Mouse (Mus musculus) lung, postnatal 10 days (tissue): Measurements from ENCODE around the gene Lrrc42.

Experiments
- DNase-seq: peaks from one replicate; pipeline ENCODE4 v3.0.0; 2021

Lrrc42 gene

GRCm38 (mm10) chr4:107253125-107254091 is at the start of gene Lrrc42, which contains the start of gene Hspb11:
Gene Lrrc42, minus strand, starts transcription at chr4:107253532.
Gene Hspb11, plus strand, starts transcription at chr4:107253593.
- peak; percentile 97 for DNase-seq

- no peak for DNase-seq
These were observed 49.5 kb upstream of the Lrrc42 start for GRCm38 (mm10) chr4:107302832-107303231.

DNA sequence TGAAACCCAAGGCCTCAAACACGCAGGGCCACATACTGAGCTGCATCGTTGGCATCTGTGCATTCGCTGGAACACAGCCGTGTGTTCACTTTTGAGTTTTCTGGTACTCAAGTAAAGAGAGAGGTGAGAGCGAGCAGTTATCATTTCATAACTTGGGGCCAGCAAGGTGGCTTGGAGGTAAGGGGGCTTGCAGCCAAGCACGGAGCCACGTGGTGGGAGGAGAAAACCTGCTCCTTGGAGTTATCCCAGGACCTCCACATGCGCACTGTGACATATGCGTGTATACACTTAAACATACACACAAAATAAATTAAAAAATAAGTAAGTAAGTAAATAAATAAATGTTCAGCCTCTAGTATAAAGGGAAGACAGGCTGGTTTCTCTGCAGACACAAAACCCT is 48.9 kb upstream of the Lrrc42 start:
- no peak for DNase-seq

- DNase-seq: no peak
These were observed 47.7 kb upstream of the Lrrc42 start for GRCm38 (mm10) chr4:107300902-107301555.

- no peak for DNase-seq
These were observed 47.0 kb upstream of the Lrrc42 start for GRCm38 (mm10) chr4:107300371-107300770.

DNA sequence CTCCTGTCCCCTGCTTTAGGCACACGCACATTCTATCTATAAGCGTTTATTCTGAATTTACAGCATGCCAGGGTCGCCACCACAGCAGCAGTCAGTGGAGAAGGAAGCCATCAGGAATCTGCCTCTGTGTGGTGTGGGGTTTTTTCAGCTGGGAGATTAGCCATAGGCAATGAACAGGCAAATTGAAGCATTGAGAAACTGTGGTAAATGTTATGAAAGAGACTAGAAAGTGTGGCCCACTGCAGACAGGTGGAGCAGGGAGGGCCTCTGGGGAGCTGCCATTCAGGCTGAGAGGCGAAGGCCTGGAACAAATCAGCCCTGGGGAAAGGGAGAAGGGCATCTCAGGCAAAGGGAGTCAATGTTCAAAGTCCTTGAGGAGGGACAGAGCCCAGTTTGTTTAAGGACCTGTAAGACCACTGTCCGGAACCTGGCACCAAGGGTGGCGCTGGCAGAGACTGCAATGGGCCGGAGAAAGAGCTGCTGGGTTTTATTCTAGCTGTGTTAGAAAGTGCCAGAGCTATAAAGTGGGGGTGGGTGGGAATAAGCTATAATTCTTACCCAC is 46.5 kb upstream of the Lrrc42 start:
- no peak for DNase-seq

GRCm38 (mm10) chr4:107298071-107298606 is 44.8 kb upstream of the Lrrc42 start:
- no peak for DNase-seq

- DNase-seq: peak; percentile 59
These were observed 38.9 kb upstream of the Lrrc42 start for GRCm38 (mm10) chr4:107292273-107292662.

- no peak for DNase-seq
These were observed 38.4 kb upstream of the Lrrc42 start for GRCm38 (mm10) chr4:107291611-107292272.

DNA sequence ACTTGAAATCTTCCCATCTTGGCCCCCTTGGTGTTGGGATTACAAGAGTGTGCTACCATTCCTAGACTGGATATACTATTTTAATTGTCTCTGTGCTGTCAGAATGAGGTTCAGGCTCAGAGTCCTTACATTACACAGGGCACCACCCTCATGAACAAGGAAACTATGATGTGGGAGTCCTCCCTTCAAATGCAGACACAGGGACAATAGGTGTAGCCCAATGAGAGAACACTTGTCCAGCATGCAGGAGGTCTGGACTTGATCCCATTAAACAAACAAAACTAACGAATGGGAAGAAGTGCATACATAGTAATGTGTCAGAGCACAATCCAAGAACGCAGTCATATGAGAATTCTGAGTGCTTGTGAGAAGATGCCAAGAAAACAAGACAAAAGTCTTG is 34.2 kb upstream of the Lrrc42 start:
- no peak for DNase-seq

DNA sequence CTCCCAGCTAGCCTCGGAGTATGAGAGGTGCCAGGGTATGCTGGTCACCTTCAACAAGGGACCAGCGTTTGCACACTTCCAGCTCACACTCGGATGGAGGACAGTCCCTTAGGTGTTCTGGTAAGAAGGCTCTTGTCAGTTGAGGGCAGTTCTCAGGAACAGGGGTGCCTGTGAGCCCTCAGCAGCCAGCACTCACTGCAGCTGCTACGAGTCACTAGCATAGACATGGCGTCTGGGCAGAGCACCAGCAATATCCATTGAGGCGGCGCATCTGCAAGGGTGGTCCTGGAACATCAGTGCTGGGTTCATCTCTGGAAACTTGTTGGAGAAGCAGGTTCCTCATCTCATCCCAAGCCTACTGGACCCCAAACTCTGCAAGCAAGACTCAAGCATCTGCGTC is 33.1 kb upstream of the Lrrc42 start:
- no peak for DNase-seq

DNA sequence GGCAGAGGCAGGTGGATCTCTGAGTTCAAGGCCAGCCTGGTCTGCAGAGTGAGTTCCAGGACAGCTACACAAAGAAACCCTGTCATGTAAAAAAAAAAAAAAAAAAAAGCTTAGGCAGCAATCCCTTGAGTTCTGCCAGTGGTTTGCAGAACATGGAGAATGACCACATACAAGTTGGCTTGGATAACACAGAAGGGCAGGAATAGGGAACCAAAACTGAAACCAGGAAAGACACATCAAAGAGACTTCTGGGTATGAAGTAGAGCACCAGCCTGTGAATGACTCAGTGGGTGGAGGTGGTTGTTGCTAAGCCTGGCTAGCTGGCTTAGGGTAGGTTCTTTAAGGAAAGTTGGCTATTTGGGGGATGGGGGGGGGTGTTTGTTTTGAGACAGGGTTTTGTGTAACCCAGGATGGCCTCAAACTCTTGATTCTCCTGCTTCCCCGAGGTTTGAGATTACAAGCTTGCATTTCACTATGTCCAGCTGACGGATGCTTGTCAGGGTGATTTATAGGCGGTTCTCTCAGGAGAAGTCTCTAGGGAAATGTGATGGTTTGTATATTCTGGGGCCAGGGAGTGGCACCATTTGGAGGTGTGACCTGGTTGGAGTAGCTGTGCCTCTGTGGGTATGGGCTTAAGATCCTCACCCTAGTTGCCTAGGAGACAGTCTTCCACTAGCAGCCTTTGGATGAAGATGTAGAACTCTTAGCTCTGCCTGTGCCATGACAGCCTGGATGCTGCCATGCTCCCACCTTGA is 32.3 kb upstream of the Lrrc42 start:
- DNase-seq: no peak

- no peak for DNase-seq
These were observed 27.6 kb upstream of the Lrrc42 start for GRCm38 (mm10) chr4:107280843-107281475.

DNA sequence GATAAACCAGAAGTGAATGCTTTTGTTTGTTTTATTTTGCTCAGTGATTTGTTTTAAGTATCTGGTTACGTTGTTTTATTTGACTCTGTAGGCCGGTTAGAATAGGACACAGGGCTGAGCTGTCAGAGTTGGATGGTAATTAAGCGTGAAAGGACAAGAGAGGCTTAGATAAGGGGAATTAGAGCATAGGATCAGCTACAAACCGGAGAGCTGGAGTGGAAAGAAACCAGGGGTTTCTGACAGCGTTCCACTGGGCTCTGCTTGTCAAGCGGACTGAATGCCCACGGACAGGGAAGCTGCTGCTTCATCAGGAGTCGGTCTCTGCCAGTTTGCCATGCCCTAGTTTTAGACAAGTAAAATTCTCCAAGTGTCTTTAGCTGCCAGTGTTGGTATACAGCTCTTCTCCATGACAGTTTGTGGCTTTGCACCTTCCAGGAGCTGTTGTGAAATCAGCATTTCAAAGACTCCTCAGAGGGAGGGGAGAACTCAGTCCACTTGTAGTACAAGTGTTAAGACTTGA is 24.9 kb upstream of the Lrrc42 start:
- no peak for DNase-seq

DNA sequence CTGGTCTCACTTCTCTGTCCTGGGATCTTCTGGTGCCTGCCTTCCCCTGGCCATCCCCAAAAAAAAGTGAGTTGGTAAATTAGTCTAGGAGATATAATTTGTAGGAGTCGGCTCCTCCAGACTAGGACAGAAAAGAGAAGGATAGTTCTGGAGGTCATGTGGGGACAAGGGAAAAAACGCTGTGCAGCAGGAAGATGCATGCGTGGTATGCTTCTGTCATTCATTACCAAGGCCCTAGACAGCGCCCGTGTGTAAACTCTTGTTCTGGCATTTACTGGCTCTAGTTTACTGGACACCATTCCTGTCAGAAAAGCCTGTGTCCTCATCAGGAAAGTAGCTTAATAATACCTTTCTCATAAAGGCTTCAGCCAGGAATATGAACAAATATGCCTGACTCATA is 21.2 kb upstream of the Lrrc42 start:
- DNase-seq: no peak

- no peak for DNase-seq
These were observed 20.4 kb upstream of the Lrrc42 start for GRCm38 (mm10) chr4:107273683-107274082.

GRCm38 (mm10) chr4:107260001-107260400 is 6.7 kb upstream of the Lrrc42 start:
- no peak for DNase-seq

GRCm38 (mm10) chr4:107254414-107254813 is 1.1 kb upstream of the Lrrc42 start:
- no peak for DNase-seq

DNA sequence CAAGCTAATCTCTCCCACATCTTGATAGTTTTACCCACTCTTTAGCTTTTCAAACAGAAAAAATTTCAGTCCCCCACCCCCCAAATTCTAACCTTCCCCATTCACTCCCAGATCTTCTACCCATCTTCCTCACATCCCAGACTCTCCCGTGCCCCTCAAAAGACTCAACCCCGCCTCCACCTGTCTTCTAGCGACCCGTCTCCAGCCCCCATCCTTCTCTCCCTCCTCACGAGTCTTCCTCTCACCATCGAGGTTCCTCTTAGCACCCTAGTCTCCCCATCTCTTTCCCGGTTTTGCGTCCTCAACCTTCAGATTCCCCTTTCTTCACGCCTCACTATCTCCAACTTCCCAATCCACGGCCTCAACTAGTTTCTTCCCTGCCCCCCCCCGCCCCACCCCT is 810 bp downstream of the Lrrc42 start:
- no peak for DNase-seq

- DNase-seq: peak; percentile 77
These were observed 2.8 kb downstream of the Lrrc42 start for GRCm38 (mm10) chr4:107250494-107250893.

GRCm38 (mm10) chr4:107249471-107249870 is 3.9 kb downstream of the Lrrc42 start:
- DNase-seq: peak; percentile 35
